Comparison of ENCODE assay signal across 8 mouse cellular contexts in genomic region chr4:128883801-128884710, GRCm38 (mm10). TPM values are rescaled to one million over a fixed set of nuclear protein-coding genes. Genes with fewer than 3 reads are reported as not detected.
DNase-seq lines count a peak whose midpoint lies in the region; ATAC-seq and TF ChIP-seq lines count a peak whose summit lies in the region.

No protein-coding gene starts in this region.

- no peaks in the 10 kb centered on the region for H3K79me2 ChIP-seq in liver, adult 2 months (ENCODE audit: control insufficient read depth, insufficient read depth, low read length)

- H3K9ac ChIP-seq in intestine, embryonic 14.5 days (ENCODE audit: low read length): peak overlapping the region; percentile 44
- H3K9ac ChIP-seq in liver, adult 2 months (ENCODE audit: low read depth, low read length): peak overlapping the region; percentile 73
- H3K9ac ChIP-seq in midbrain, postnatal 0 days (replicated peaks; ENCODE audit: low read length, poor library complexity, severe bottlenecking): peak overlapping the region; percentile 96
- H3K9ac ChIP-seq in stomach, embryonic 14.5 days (replicated peaks; ENCODE audit: low read depth, low read length): peak overlapping the region; percentile 34

- peak; percentile 30 to 34 for DNase-seq in layer of hippocampus, postnatal 36 days
- no peak for DNase-seq in layer of hippocampus, adult 11-12 months (ENCODE audit: low spot score)
- peak; percentile 84 for DNase-seq in cerebellum, adult 8-10 months
- peak; percentile 58 for DNase-seq in gastrocnemius, adult 2 months
- peak; percentile 78 for DNase-seq in intestine, embryonic 14.5 days (ENCODE audit: low spot score)
- peak; percentile 10 for DNase-seq in liver, adult 2 months (ENCODE audit: extremely low read depth, low read depth, low spot score)
- DNase-seq in midbrain, postnatal 0 days (ENCODE audit: low spot score): peak; percentile 48

- TF ChIP-seq CTCF in gastrocnemius, adult 2 months (IDR thresholded peaks at IDR 0.05): no peak
- no peak for TF ChIP-seq CTCF in liver, adult 2 months (IDR thresholded peaks at IDR 0.05; ENCODE audit: low read depth, low read length)
- TF ChIP-seq CTCF in midbrain, postnatal 0 days (IDR thresholded peaks at IDR 0.05): peak; percentile 2; the same call in 1 of the 2 replicates

- peaks cover 6% of the 10 kb centered on the region; the same call in 1 of the 2 replicates for H3K9me3 ChIP-seq in intestine, embryonic 14.5 days (ENCODE audit: control insufficient read depth, low read length)
- H3K9me3 ChIP-seq in midbrain, postnatal 0 days (ENCODE audit: low read length): no peaks in the 10 kb centered on the region
- peaks cover 5% of the 10 kb centered on the region; the same call in 1 of the 2 replicates for H3K9me3 ChIP-seq in stomach, embryonic 14.5 days (ENCODE audit: control insufficient read depth, low read depth, low read length)

- H3K27ac ChIP-seq in gastrocnemius, adult 2 months: peak overlapping the region; percentile 78
- peak overlapping the region; percentile 33; the same call in 1 of the 2 replicates for H3K27ac ChIP-seq in intestine, embryonic 14.5 days (ENCODE audit: low read depth)
- H3K27ac ChIP-seq in liver, adult 2 months (replicated peaks; ENCODE audit: insufficient read depth, low read depth, low read length): no peak overlapping the region
- H3K27ac ChIP-seq in midbrain, postnatal 0 days (ENCODE audit: low read depth, low read length): peak overlapping the region; percentile 89
- peak overlapping the region; percentile 18; the same call in 1 of the 2 replicates for H3K27ac ChIP-seq in stomach, embryonic 14.5 days (ENCODE audit: low read length)

- peaks cover 11% of the 10 kb centered on the region; the same call in 1 of the 2 replicates for H3K4me1 ChIP-seq in intestine, embryonic 14.5 days (replicated peaks; ENCODE audit: control insufficient read depth, insufficient read depth, low read length)
- peaks cover 4% of the 10 kb centered on the region; the same call in 1 of the 2 replicates for H3K4me1 ChIP-seq in liver, adult 2 months (ENCODE audit: control insufficient read depth, insufficient read depth, low read length)
- H3K4me1 ChIP-seq in midbrain, postnatal 0 days (ENCODE audit: insufficient read depth, low read length): peaks cover 18% of the 10 kb centered on the region
- peaks cover 19% of the 10 kb centered on the region for H3K4me1 ChIP-seq in stomach, embryonic 14.5 days (ENCODE audit: control insufficient read depth, insufficient read depth, low read length)

- under 1% methylated on average over 94 of the region's 94 CpGs for WGBS in intestine, embryonic 14.5 days
- WGBS in liver, adult 2 months: 1% methylated on average over 87 of the region's 94 CpGs
- WGBS in midbrain, postnatal 0 days: under 1% methylated on average over 80 of the region's 94 CpGs
- WGBS in stomach, embryonic 14.5 days: under 1% methylated on average over 93 of the region's 94 CpGs

- H3K36me3 ChIP-seq in intestine, embryonic 14.5 days (ENCODE audit: control insufficient read depth, insufficient read depth, low read length): 0 out of 2 replicates have a peak, but pooled peaks cover 3% of the 10 kb centered on the region
- no peaks in the 10 kb centered on the region for H3K36me3 ChIP-seq in liver, adult 2 months (ENCODE audit: control insufficient read depth, insufficient read depth, low read length)
- H3K36me3 ChIP-seq in midbrain, postnatal 0 days (ENCODE audit: insufficient read depth, low read length): 0 out of 2 replicates have a peak, but pooled peaks cover 3% of the 10 kb centered on the region
- no peaks in the 10 kb centered on the region for H3K36me3 ChIP-seq in stomach, embryonic 14.5 days (ENCODE audit: control insufficient read depth, insufficient read depth, low read length)

- H3K4me3 ChIP-seq in gastrocnemius, adult 2 months: peak overlapping the region; percentile 71
- H3K4me3 ChIP-seq in intestine, embryonic 14.5 days (ENCODE audit: low read depth, low read length): peak overlapping the region; percentile 68
- peak overlapping the region; percentile 73 for H3K4me3 ChIP-seq in liver, adult 2 months (ENCODE audit: insufficient read depth, low read depth, low read length)
- H3K4me3 ChIP-seq in midbrain, postnatal 0 days (ENCODE audit: low read depth, low read length): peak overlapping the region; percentile 85
- H3K4me3 ChIP-seq in stomach, embryonic 14.5 days (ENCODE audit: low read depth, low read length): peak overlapping the region; percentile 68

- no peaks in the 10 kb centered on the region for H3K27me3 ChIP-seq in intestine, embryonic 14.5 days (replicated peaks; ENCODE audit: control insufficient read depth, insufficient read depth, low read length)
- H3K27me3 ChIP-seq in liver, adult 2 months (ENCODE audit: control insufficient read depth, insufficient read depth, low read length): no peaks in the 10 kb centered on the region; the same call in 1 of the 2 replicates
- H3K27me3 ChIP-seq in midbrain, postnatal 0 days (ENCODE audit: insufficient read depth, low read length): no peaks in the 10 kb centered on the region
- H3K27me3 ChIP-seq in stomach, embryonic 14.5 days (ENCODE audit: control insufficient read depth, insufficient read depth, low read length): no peaks in the 10 kb centered on the region

- peak overlapping the region; percentile 98 for H3K4me2 ChIP-seq in intestine, embryonic 14.5 days (ENCODE audit: low read length)
- peak overlapping the region; percentile 91 for H3K4me2 ChIP-seq in midbrain, postnatal 0 days (ENCODE audit: low read depth, low read length, poor library complexity, severe bottlenecking)
- peak overlapping the region; percentile 95 for H3K4me2 ChIP-seq in stomach, embryonic 14.5 days (replicated peaks; ENCODE audit: low read depth, low read length)

- intact Hi-C loops in gastrocnemius, adult 2 months (cut with DNase I): no loop called here

- TF ChIP-seq POLR2A in liver, adult 2 months (IDR thresholded peaks at IDR 0.05; ENCODE audit: extremely low read depth, insufficient read depth, low read length): no peak

- ATAC-seq in intestine, embryonic 14.5 days (replicated peaks; ENCODE audit: low FRiP score, low TSS enrichment, low read depth): peak; percentile 62
- peak; percentile 62 for ATAC-seq in midbrain, postnatal 0 days (ENCODE audit: low FRiP score)
- ATAC-seq in stomach, embryonic 14.5 days (ENCODE audit: insufficient number of reproducible peaks, insufficient read depth, low FRiP score, low read depth): peak; percentile 50; the same call in 1 of the 2 replicates

RNA-seq across cellular contexts. Expression of gene Trim62, which starts 0.7 kb away (rescaled TPM):
- 10 to 100 TPM; 13.9 to 14.2 TPM for total RNA-seq in layer of hippocampus, postnatal 36 days (2021)
- under 1 TPM; 0.50 to 0.74 TPM for total RNA-seq in gastrocnemius, adult 2 months (2021)
- 6.5 and 6.6 TPM in 2 replicates for polyA plus RNA-seq in intestine, embryonic 14.5 days (2014; fragmentation: Nextera tagmentation; extraction: Ambion mirVana)
- total RNA-seq in liver, adult 2 months (2014; rRNA removed): 0.28 and 0.34 TPM in 2 replicates
- 0.67 and 1.0 TPM in 2 replicates for polyA plus RNA-seq in liver, adult 2 months (2012; rRNA removed)
- 22.3 and 25.2 TPM in 2 replicates for total RNA-seq in midbrain, postnatal 0 days (2014; rRNA removed)
- polyA plus RNA-seq in midbrain, postnatal 0 days (2015; fragmentation: Nextera tagmentation; extraction: Ambion mirVana): 25.9 and 26.8 TPM in 2 replicates
- polyA plus RNA-seq in stomach, embryonic 14.5 days (2014; fragmentation: Nextera tagmentation; extraction: Ambion mirVana): 4.8 and 5.2 TPM in 2 replicates

Comparison
In these comparisons a context has a peak if more than half of its experiments do, and no peak if none do; other contexts are left out.
1. H3K9ac ChIP-seq: peak in every context shown above with its lines; median percentile 96 in midbrain, postnatal 0 days; 73 in liver, adult 2 months; 44 in intestine, embryonic 14.5 days; 34 in stomach, embryonic 14.5 days.
2. RNA of gene Trim62, which starts 0.7 kb away (total RNA-seq): 22.3 to 25.2 TPM in midbrain, postnatal 0 days and 13.9 to 14.2 TPM in layer of hippocampus, postnatal 36 days; 0.50 to 0.74 TPM in gastrocnemius, adult 2 months and 0.28 to 0.34 TPM in liver, adult 2 months; every median in the first group is over 4 times any median in the second.
3. Peak in every context shown above with its lines, with median percentiles within 50 percentile points of each other: H3K4me3 ChIP-seq, ATAC-seq and H3K4me2 ChIP-seq.